Mouse (Mus musculus) small intestine, adult 2 months (tissue): ENCODE measurements around the gene Il1r1. TPM values are rescaled to one million over a fixed set of nuclear protein-coding genes. Genes with fewer than 3 reads are reported as not detected.

Experiments
- H3K27ac ChIP-seq: fragments of 200-500 bp; 2 replicates; pipeline ENCODE4 v1.5.1; 2012; ENCODE audit warnings: low read depth, low read length, control low read depth, inconsistent platforms; ENCODE audit not compliant: insufficient read depth
- H3K27me3 ChIP-seq: fragments of 200-500 bp; 2 replicates; pipeline ENCODE4 v1.6.1; 2012; ENCODE audit warnings: mild to moderate bottlenecking, moderate library complexity, low read length, inconsistent platforms; ENCODE audit not compliant: control insufficient read depth, insufficient read depth
- H3K36me3 ChIP-seq: fragments of 200-500 bp; 2 replicates; pipeline ENCODE4 v1.6.1; 2012; ENCODE audit warnings: mild to moderate bottlenecking, low read length, control low read depth, inconsistent platforms; ENCODE audit not compliant: control insufficient read depth, insufficient read depth
- H3K4me1 ChIP-seq: fragments of 200-500 bp; 2 replicates; pipeline ENCODE4 v1.6.1; 2012; ENCODE audit warnings: low read length, inconsistent platforms, mixed read lengths; ENCODE audit not compliant: control insufficient read depth, insufficient read depth, insufficient read length
- H3K4me3 ChIP-seq: fragments of 200-500 bp; 2 replicates; pipeline ENCODE4 v1.5.1; 2012; ENCODE audit warnings: low read depth, mild to moderate bottlenecking, control low read depth, inconsistent platforms, low read length, moderate library complexity
- CTCF ChIP-seq: fragments of 200-500 bp; IDR thresholded peaks from 2 replicates; pipeline ENCODE4 v1.5.1; 2012; ENCODE audit warnings: low read depth, mild to moderate bottlenecking, control low read depth, inconsistent platforms, low read length, moderate library complexity, mixed read lengths; ENCODE audit not compliant: insufficient replicate concordance, insufficient read length; ENCODE audit errors: extremely low read depth
- POLR2A ChIP-seq: fragments of 200-500 bp; IDR thresholded peaks from 2 replicates; pipeline ENCODE4 v1.6.1; 2012; ENCODE audit warnings: low read depth, mild to moderate bottlenecking, control low read depth, inconsistent platforms, low read length, moderate library complexity
- WGBS: fragments of 180-500 bp; shearing (Covaris S2); methylation state at CpG from one replicate; pipeline ENCODE4 v1.1.7; 2018; 5-methylcytosine and 5-hydroxymethylcytosine counted together
- polyA plus RNA-seq: library from polyadenylated mRNA; depleted of rRNA; stranded (reverse); fragments of >200 nt; gene quantifications from 2 replicates; pipeline ENCODE4 v1.2.3, GENCODE M21; 2012

Gene Il1r1
- polyA plus RNA-seq, 1 experiment, result 2.8 TPM

DNA sequence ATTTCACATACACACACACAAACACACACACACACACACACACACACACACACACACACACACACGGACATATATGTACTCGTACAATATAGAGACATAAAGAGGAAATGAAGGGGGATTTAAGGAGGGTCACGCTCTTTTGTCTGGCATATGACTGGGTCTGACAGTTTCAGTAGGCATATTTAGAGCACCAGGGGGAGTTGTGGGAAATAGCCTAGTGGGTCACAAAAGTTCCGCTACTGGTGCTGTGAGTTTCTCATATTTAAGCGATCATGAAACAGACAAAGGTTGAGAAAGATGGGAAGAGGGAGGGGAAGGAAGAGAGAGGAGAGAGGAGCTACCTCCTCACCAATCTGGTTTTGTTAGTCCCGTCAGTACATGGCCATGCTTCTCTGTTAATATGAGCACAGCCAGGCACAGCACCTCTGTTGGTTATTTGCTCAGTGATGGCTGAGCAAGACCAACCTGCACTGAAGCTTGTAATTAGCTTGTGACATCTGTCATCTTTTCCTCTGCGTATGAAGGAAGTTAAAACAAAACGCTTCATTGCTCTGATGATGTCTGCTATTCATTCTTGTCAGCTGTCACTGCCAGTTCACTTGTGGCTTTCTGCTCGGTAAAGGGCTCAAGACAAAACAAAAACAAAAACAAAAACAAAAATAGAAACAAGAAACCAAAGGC, 37.7 kb downstream of the Il1r1 start:
- Histone ChIP-seq H3K27ac (no peak overlapping the region), H3K4me3 (no peak overlapping the region), H3K36me3 (no peaks in the 10 kb centered on the region), H3K4me1 (peaks cover 7% of the 10 kb centered on the region), H3K27me3 (no peaks in the 10 kb centered on the region)
- 65% methylated on average over 9 of the region's 9 CpGs for WGBS
- TF ChIP-seq POLR2A (no peak), CTCF (no peak)

DNA sequence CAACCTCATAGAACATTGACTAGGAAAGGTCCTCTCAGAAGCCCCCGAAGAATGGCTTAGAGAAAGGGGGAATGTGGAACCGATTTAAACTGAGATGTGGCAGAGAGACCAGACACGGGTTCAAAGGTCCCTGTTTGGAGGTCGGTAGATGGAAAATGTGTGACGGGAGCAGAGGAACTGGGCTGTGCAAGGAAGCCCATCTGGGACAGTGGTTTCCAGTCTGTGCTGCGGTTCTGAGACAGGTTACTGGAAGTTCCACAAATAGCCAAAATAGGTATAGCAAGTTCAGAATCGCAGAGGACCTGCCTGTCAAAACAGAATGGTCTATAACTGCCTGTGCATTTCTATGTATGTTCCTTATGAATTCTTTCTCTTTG, 38.2 kb downstream of the Il1r1 start:
- WGBS, result 66% methylated on average over 7 of the region's 7 CpGs
- Histone ChIP-seq H3K4me1 (peaks cover 7% of the 10 kb centered on the region), H3K27ac (no peak overlapping the region), H3K4me3 (no peak overlapping the region), H3K27me3 (no peaks in the 10 kb centered on the region), H3K36me3 (no peaks in the 10 kb centered on the region)
- TF ChIP-seq CTCF (no peak), POLR2A (no peak)

DNA sequence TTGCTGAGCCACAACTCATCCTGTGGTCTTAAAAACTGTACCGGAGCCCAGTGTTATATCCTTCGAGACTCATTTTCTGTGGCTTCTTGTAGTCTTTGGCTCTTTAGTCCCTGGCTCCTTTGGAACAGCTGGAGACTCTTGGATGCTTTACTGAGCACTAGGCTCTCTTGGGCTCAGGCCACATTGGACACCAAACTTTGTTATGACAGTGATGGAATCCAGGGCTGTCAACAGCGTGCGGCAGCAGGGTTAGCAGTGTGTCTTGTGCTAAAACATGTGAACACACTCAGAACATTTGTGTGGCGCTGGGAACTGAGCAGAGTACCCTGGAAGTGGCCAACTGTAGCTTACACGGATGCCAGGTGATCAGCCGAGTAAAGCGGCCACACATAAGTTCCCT, 38.8 kb downstream of the Il1r1 start:
- H3K36me3 ChIP-seq, result no peaks in the 10 kb centered on the region
- no peak overlapping the region for H3K27ac ChIP-seq
- TF ChIP-seq CTCF (no peak), POLR2A (no peak)
- 85% methylated on average over 8 of the region's 8 CpGs for WGBS
- H3K4me3 ChIP-seq, result no peak overlapping the region
- no peaks in the 10 kb centered on the region for H3K27me3 ChIP-seq
- peaks cover 7% of the 10 kb centered on the region for H3K4me1 ChIP-seq

DNA sequence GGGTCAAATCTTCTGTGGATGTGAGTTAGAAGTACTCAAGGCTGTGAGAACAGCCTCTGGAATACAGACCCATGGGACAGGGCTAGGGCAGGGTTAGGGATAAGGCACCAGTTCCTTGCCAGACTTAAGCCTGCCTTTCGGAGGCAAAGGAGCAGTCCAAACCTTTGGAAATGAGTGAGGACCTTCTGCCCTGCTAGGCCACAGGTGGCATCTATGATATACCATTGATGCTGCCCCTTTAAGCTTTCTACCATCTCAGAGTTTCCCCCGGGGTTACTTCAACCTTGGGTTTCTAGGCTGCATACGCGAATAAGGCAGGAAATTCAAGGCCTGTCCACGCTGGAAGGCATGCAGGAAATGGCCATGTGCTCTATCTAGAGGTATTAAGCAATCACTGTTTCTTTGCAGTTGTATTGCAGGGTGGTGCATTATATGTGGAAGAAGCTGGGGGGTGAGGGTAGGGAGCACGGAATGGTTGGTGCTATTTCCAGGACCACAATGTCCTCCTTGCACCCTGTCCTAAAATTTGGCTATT, 40.5 kb downstream of the Il1r1 start:
- whole genome bisulfite sequencing, result 46% methylated on average over 6 of the region's 6 CpGs
- H3K4me1 ChIP-seq, result peaks cover 7% of the 10 kb centered on the region
- H3K27me3 ChIP-seq, result no peaks in the 10 kb centered on the region
- no peak overlapping the region for H3K4me3 ChIP-seq
- no peak overlapping the region for H3K27ac ChIP-seq
- TF ChIP-seq CTCF (no peak), POLR2A (no peak)
- H3K36me3 ChIP-seq, result no peaks in the 10 kb centered on the region

DNA sequence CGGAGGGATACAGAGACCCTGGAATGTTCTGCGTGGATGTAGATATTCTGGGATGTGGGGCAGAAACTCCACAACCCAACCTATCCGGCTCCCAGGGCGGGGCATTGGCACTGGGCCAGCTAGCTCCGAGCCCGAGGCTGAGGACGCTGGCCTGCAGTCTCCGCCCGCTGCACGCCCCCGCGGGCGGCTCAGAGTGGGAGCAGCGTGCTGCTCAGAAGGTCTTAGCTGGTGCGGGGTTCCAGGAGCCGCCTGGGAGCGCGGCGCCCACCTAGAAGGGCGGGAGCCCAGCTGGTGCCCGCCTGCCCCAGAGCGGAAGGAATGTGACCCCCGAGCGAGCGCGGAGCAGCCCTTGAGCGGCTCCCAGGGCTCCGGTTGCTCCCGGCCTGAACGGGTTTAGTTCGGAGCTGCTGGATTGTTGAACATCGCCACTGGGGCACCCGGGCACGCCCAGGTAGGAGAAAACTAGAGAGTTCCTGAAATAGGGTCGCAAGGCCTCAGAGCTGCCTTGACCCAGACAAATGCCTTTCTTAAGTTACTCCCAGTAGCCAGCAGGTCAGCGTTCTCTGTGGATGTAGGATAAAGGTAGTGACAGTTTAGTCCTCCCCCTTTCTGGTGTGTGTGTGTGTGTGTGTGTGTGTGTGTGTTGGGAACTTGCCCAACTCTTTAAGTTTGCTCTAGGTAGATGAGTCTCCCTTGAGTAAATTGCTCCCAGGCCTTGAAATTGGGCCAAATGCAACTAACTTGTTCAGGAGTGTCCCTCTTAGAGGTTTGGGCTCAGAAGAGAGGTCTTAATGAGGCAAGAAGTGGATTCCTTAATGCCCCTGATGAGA, 41.8 kb downstream of the Il1r1 start:
- Histone ChIP-seq H3K27me3 (no peaks in the 10 kb centered on the region), H3K36me3 (no peaks in the 10 kb centered on the region), H3K4me3 (peak overlapping the region; percentile 62), H3K27ac (peak overlapping the region; percentile 24; the same call in 1 of the 2 replicates), H3K4me1 (peaks cover 7% of the 10 kb centered on the region)
- TF ChIP-seq POLR2A, result no peak
- TF ChIP-seq CTCF, result no peak
- WGBS, result under 1% methylated on average over 36 of the region's 36 CpGs

DNA sequence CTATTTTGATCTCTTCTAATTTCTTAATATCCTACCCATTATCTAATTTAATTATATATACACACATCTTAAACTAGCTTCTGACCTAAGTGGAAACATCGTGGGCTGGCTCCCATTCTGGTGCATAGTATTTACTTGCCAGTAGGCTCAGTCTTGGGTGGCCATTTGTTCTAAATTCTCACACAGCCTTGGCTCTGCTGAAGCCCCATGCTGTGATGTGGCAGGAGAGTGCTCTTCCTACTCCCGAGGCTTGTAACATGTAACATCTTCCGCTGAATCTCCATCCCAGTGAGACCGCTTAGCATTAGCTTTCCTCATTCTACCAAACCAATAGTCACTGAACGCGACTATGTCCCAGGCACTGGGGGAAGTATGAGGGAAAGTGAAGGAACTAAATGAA, 43.0 kb downstream of the Il1r1 start:
- no peak overlapping the region for H3K4me3 ChIP-seq
- peaks cover 7% of the 10 kb centered on the region for H3K4me1 ChIP-seq
- H3K27ac ChIP-seq, result no peak overlapping the region
- 85% methylated on average over 6 of the region's 6 CpGs for WGBS
- no peaks in the 10 kb centered on the region for H3K27me3 ChIP-seq
- TF ChIP-seq CTCF (no peak), POLR2A (no peak)
- no peaks in the 10 kb centered on the region for H3K36me3 ChIP-seq

DNA sequence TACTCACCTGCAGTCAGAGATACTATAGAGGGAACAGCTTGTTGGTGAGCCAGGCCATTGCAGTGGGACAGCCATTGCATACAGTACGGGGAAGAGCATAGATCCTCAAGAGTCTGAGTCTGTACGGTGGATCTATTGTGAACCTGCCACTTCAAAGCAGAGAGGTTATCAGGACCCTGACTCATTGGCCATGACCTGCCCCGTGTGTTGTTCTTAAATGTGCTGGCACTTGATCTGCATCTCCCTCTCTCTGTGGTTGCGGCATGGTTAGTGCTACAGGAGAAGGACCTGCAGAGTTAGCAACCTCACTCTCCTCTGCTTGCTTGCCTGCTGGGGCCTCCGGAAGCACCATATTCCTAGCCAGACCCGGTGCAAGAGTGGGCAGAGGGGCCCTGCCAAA, 43.7 kb downstream of the Il1r1 start:
- Histone ChIP-seq H3K36me3 (no peaks in the 10 kb centered on the region), H3K27me3 (no peaks in the 10 kb centered on the region), H3K4me1 (peaks cover 7% of the 10 kb centered on the region), H3K4me3 (peak overlapping the region; percentile 10), H3K27ac (no peak overlapping the region)
- TF ChIP-seq CTCF, result no peak
- TF ChIP-seq POLR2A, result no peak
- 53% methylated on average over 6 of the region's 6 CpGs for WGBS
